Mouse (Mus musculus): Measurements from ENCODE around the gene Pabpc6.

DNA sequence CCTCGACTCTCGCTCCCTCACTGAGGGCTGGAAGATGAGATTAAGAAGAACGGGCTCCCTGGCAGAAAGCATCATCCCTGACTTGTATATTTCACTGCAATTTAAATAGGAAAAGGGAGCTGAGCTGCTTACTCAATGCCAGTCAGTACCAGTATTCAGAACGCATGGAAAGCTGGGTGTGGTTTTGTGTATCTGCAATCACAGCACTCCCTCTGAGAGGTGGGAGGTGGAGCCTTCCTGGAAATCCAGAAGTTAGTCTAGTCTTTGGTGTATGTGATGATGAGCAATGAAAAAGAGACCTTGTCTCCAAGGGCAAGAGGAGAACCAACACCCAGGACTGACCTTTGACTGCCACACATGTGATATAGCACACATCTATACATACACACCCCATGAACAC lies 21.7 kb upstream of the Pabpc6 start:
- TF ChIP-seq CTCF (IDR thresholded peaks at IDR 0.05; ENCODE audit: insufficient read depth, low read depth, low read length): no peak
- no peak for TF ChIP-seq POLR2A (IDR thresholded peaks at IDR 0.05; ENCODE audit: insufficient read depth, low read depth, low read length)

All from olfactory bulb, adult 2 months (tissue).